In genomic region chr13:113661826-113662271, GRCm38 (mm10) we compare ENCODE assay signal across 12 mouse cellular contexts. TPM values are rescaled to one million over a fixed set of nuclear protein-coding genes. Genes with fewer than 3 reads are reported as not detected.
DNase-seq lines count a peak whose midpoint lies in the region; ATAC-seq and TF ChIP-seq lines count a peak whose summit lies in the region.
"Had no signal": no experiment of that assay in that cellular context is flagged by ENCODE, and none has a peak within 500 bp of the region (broad histone marks: within the 10 kb centered on the region; RNA-seq: fewer than 3 reads in every experiment).

No protein-coding gene starts in this region.

- DNase-seq in lung, embryonic 14.5 days = no peak
- DNase-seq in lung, postnatal 10 days = no peak
- peak; percentile 78 for DNase-seq in heart, embryonic 10.5 days (ENCODE audit: low spot score)
- no peak for DNase-seq in urinary bladder, postnatal 14 days (ENCODE audit: low spot score)
- DNase-seq in lung, adult 2 months = no peak
- DNase-seq: cerebellum, adult 8-10 months; thymus, adult 2 months had no signal

- no peaks in the 10 kb centered on the region for H3K4me1 ChIP-seq in lung, embryonic 14.5 days (ENCODE audit: insufficient read depth)
- H3K4me1 ChIP-seq in embryonic facial prominence, embryonic 15.5 days = peaks cover 16% of the 10 kb centered on the region
- H3K4me1 ChIP-seq in heart, embryonic 10.5 days = peaks cover 33% of the 10 kb centered on the region
- H3K4me1 ChIP-seq in lung, adult 2 months (ENCODE audit: control insufficient read depth, insufficient read depth, low read length) = no peaks in the 10 kb centered on the region

- H3K27ac ChIP-seq in lung, embryonic 14.5 days (ENCODE audit: low read depth) = no peak overlapping the region
- 0 out of 2 replicates have a peak overlapping the region, but pooled peaks have one; percentile 34 for H3K27ac ChIP-seq in embryonic facial prominence, embryonic 15.5 days (replicated peaks)
- peak overlapping the region; percentile 91 for H3K27ac ChIP-seq in heart, embryonic 10.5 days

- H3ac ChIP-seq in myocyte (ENCODE audit: control insufficient read depth, insufficient read length) = no peak overlapping the region

- ATAC-seq in lung, embryonic 14.5 days (ENCODE audit: insufficient read depth) = no peak
- peak; percentile 54; the same call in 1 of the 2 replicates for ATAC-seq in embryonic facial prominence, embryonic 15.5 days (ENCODE audit: insufficient number of reproducible peaks, low FRiP score, low TSS enrichment, low read depth)
- ATAC-seq: hindbrain, embryonic 16.5 days; midbrain, embryonic 16.5 days had no signal

- WGBS in lung, embryonic 14.5 days = 61% methylated on average over 7 of the region's 7 CpGs
- 55% methylated on average over 7 of the region's 7 CpGs for WGBS in embryonic facial prominence, embryonic 15.5 days
- WGBS in heart, embryonic 10.5 days = 35% methylated on average over 7 of the region's 7 CpGs
- 68% methylated on average over 7 of the region's 7 CpGs for WGBS in lung, adult 2 months

- no peaks in the 10 kb centered on the region for H3K9me3 ChIP-seq in lung, embryonic 14.5 days (ENCODE audit: low read depth, low read length)
- no peaks in the 10 kb centered on the region for H3K9me3 ChIP-seq in embryonic facial prominence, embryonic 15.5 days (replicated peaks)
- H3K9me3 ChIP-seq in heart, embryonic 10.5 days = no peaks in the 10 kb centered on the region

- no peaks in the 10 kb centered on the region for H3K36me3 ChIP-seq in lung, embryonic 14.5 days (ENCODE audit: insufficient read depth)
- H3K36me3 ChIP-seq in embryonic facial prominence, embryonic 15.5 days = no peaks in the 10 kb centered on the region
- H3K36me3 ChIP-seq in heart, embryonic 10.5 days = no peaks in the 10 kb centered on the region
- H3K36me3 ChIP-seq in myocyte (ENCODE audit: control insufficient read depth, insufficient read depth) = no peaks in the 10 kb centered on the region

- H3K79me2 ChIP-seq in myocyte (ENCODE audit: control insufficient read depth, insufficient read depth) = no peaks in the 10 kb centered on the region

- no peak overlapping the region for H3K4me2 ChIP-seq in lung, embryonic 14.5 days
- H3K4me2 ChIP-seq in embryonic facial prominence, embryonic 15.5 days (replicated peaks) = no peak overlapping the region
- H3K4me2 ChIP-seq in myocyte (ENCODE audit: low read depth) = peak overlapping the region; percentile 75

- no peaks in the 10 kb centered on the region for H3K27me3 ChIP-seq in lung, embryonic 14.5 days (ENCODE audit: insufficient read depth, low read length)
- no peaks in the 10 kb centered on the region; the same call in 1 of the 2 replicates for H3K27me3 ChIP-seq in embryonic facial prominence, embryonic 15.5 days
- H3K27me3 ChIP-seq in heart, embryonic 10.5 days (ENCODE audit: insufficient read depth, poor library complexity, severe bottlenecking) = no peaks in the 10 kb centered on the region
- no peaks in the 10 kb centered on the region for H3K27me3 ChIP-seq in myocyte (ENCODE audit: control insufficient read depth, insufficient read depth, insufficient read length)

- peak overlapping the region; percentile 9; the same call in 1 of the 2 replicates for H3K9ac ChIP-seq in lung, embryonic 14.5 days
- H3K9ac ChIP-seq in embryonic facial prominence, embryonic 15.5 days = no peak overlapping the region

- H3K4me3 ChIP-seq in lung, embryonic 14.5 days (ENCODE audit: low read depth, low read length) = no peak overlapping the region
- H3K4me3 ChIP-seq in embryonic facial prominence, embryonic 15.5 days (replicated peaks) = no peak overlapping the region
- peak overlapping the region; percentile 63 for H3K4me3 ChIP-seq in heart, embryonic 10.5 days
- peak overlapping the region; percentile 20 for H3K4me3 ChIP-seq in myocyte
- H3K4me3 ChIP-seq in lung, adult 2 months (replicated peaks; ENCODE audit: extremely low read depth, low read depth, low read length) = no peak overlapping the region

- no peak for TF ChIP-seq CTCF in lung, embryonic 14.5 days (IDR thresholded peaks at IDR 0.05; ENCODE audit: low read depth)
- no peak for TF ChIP-seq CTCF in lung, adult 2 months (IDR thresholded peaks at IDR 0.05; ENCODE audit: insufficient read depth, low read length)

- peak; percentile 50 for TF ChIP-seq POLR2A in myocyte (IDR thresholded peaks at IDR 0.05; ENCODE audit: insufficient read length, low read depth)
- TF ChIP-seq POLR2A in lung, adult 2 months (IDR thresholded peaks at IDR 0.05; ENCODE audit: borderline replicate concordance, extremely low read depth, low read depth, low read length) = no peak

TF ChIP-seq in myocyte, 11 proteins besides CTCF, POLR2A, EP300 and RAD21:
- TF ChIP-seq MAX (IDR thresholded peaks at IDR 0.05; ENCODE audit: low read depth) = no peak
- TF ChIP-seq TCF3 (IDR thresholded peaks at IDR 0.05; ENCODE audit: insufficient read length, low read depth) = peak; percentile 39
- TF ChIP-seq MYOD1 (IDR thresholded peaks at IDR 0.05; ENCODE audit: control insufficient read depth in 1 of 3, insufficient read length in 2 of 3, low read depth in 2 of 3) = peak; percentile 80 to 93 (median 82)
- no peak for TF ChIP-seq CEBPB (IDR thresholded peaks at IDR 0.05; ENCODE audit: insufficient read depth, poor library complexity, severe bottlenecking)
- peak in 2 of 3 experiments; percentile 84 to 94 for TF ChIP-seq MYOG (IDR thresholded peaks at IDR 0.05; ENCODE audit: control insufficient read depth in 1 of 3, insufficient read depth in 1 of 3, insufficient read length in 2 of 3, low read depth in 2 of 3)
- TF ChIP-seq USF1 (IDR thresholded peaks at IDR 0.05; ENCODE audit: low read depth) = no peak
- peak; percentile 56 for TF ChIP-seq POLR2AphosphoS2 (IDR thresholded peaks at IDR 0.05; ENCODE audit: insufficient read length, low read depth)
- peak; percentile 65 for TF ChIP-seq TCF12 (IDR thresholded peaks at IDR 0.05; ENCODE audit: insufficient read depth, poor library complexity, severe bottlenecking)

RNA-seq across cellular contexts. Expression of gene Hspb3, which starts 1.6 kb away (rescaled TPM):
- polyA plus RNA-seq in lung, embryonic 14.5 days (2014; fragmentation: Nextera tagmentation; extraction: Ambion mirVana) = 1.3 TPM in 1 of 2 replicates, not detected in the other
- polyA plus RNA-seq in embryonic facial prominence, embryonic 15.5 days (2015; fragmentation: Nextera tagmentation; extraction: Ambion mirVana) = 10.3 and 15.7 TPM in 2 replicates
- polyA plus RNA-seq in heart, embryonic 10.5 days (2016; fragmentation: Nextera tagmentation; extraction: Ambion mirVana) = 42.9 and 76.4 TPM in 2 replicates
- polyA plus RNA-seq in myocyte (2012; fragmentation: generic; extraction: Trizol) = 13.3 TPM
- 0.27 and 0.92 TPM in 2 replicates for polyA plus RNA-seq in lung, adult 2 months (2012; rRNA removed)
- polyA plus RNA-seq: midbrain, embryonic 16.5 days; spleen, adult 2 months had no signal

RNA-seq across cellular contexts. Expression of gene Snx18, which starts 43.5 kb away (rescaled TPM):
- polyA plus RNA-seq in lung, embryonic 14.5 days (2014; fragmentation: Nextera tagmentation; extraction: Ambion mirVana) = 29.9 and 30.2 TPM in 2 replicates
- 23.5 and 25.0 TPM in 2 replicates for polyA plus RNA-seq in embryonic facial prominence, embryonic 15.5 days (2015; fragmentation: Nextera tagmentation; extraction: Ambion mirVana)
- 18.0 and 22.4 TPM in 2 replicates for polyA plus RNA-seq in heart, embryonic 10.5 days (2016; fragmentation: Nextera tagmentation; extraction: Ambion mirVana)
- polyA plus RNA-seq in myocyte (2012; fragmentation: generic; extraction: Trizol) = 19.9 TPM
- 22.8 and 27.0 TPM in 2 replicates for polyA plus RNA-seq in lung, adult 2 months (2012; rRNA removed)

Comparison
In these comparisons a context has a peak if more than half of its experiments do, and no peak if none do; other contexts are left out.
1. H3K4me3 ChIP-seq: peak in heart, embryonic 10.5 days (single experiment) and myocyte (single experiment); none in lung, embryonic 14.5 days (single experiment), embryonic facial prominence, embryonic 15.5 days (single experiment) and lung, adult 2 months (single experiment).